Mouse (Mus musculus) ovary, postnatal 36 days (tissue): Measurements from ENCODE around the gene Tmc7.
A peak's percentile ranks its signal among the peaks of the same experiment; 100 is the strongest.

ENCODE experiments used
- DNase-seq: peaks from one replicate; pipeline ENCODE4 v3.0.0; 2022; ENCODE audit warnings: low spot score, mixed read lengths

The Tmc7 gene

GRCm38 (mm10) chr7:118584257-118584907, at the start of gene Tmc7:
Gene Tmc7, minus strand, starts transcription at chr7:118584736.
- peak; percentile 53 for DNase-seq

- DNase-seq = no peak
Observed at GRCm38 (mm10) chr7:118633951-118634350, 49.4 kb upstream of the Tmc7 start.

DNA sequence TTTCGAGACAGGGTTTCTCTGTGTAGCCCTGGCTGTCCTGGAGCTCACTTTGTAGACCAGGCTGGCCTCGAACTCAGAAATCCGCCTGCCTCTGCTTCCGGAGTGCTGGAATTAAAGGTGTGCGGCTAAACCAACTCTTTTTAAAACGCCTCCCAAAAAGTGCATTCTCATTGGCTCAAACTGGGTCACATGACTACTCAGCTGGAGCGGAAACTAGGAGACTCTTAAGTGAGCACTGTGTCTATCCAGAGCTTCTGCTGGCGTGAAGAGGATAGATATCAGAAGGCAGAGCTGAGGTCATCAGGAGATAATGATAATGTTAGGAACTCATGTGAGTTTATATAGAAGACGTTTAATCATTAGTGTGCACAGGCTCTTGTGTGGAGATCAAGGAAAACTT, 48.6 kb upstream of the Tmc7 start:
- DNase-seq = no peak

GRCm38 (mm10) chr7:118627550-118628298, 43.2 kb upstream of the Tmc7 start:
- DNase-seq = no peak

DNA sequence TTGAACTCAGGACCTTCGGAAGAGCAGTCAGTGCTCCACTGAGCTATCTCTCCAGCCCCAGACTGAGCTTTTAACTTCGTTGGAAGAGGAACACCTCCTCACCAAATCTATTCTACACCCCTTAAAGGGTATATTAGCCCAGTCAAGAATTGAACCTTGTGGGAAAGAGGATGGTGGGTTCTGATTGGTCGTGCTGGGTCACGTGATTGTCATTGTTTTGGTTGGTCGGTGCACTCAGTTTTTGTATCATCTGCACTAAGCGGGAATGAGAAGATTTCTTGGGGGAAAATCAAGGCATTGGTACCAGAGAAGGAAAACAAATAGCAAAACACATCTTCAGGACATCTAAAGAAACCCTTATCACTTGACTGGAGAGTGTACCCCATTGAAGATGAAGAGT, 36.6 kb upstream of the Tmc7 start:
- no peak for DNase-seq

- DNase-seq = no peak
Observed at GRCm38 (mm10) chr7:118620243-118620906, 35.8 kb upstream of the Tmc7 start.

- no peak for DNase-seq
Observed at GRCm38 (mm10) chr7:118618104-118618503, 33.6 kb upstream of the Tmc7 start.

- no peak for DNase-seq
Observed at GRCm38 (mm10) chr7:118614076-118614475, 29.5 kb upstream of the Tmc7 start.

GRCm38 (mm10) chr7:118611933-118612332, 27.4 kb upstream of the Tmc7 start:
- DNase-seq = no peak

- DNase-seq = no peak
Observed at GRCm38 (mm10) chr7:118611185-118611749, 26.7 kb upstream of the Tmc7 start.

DNA sequence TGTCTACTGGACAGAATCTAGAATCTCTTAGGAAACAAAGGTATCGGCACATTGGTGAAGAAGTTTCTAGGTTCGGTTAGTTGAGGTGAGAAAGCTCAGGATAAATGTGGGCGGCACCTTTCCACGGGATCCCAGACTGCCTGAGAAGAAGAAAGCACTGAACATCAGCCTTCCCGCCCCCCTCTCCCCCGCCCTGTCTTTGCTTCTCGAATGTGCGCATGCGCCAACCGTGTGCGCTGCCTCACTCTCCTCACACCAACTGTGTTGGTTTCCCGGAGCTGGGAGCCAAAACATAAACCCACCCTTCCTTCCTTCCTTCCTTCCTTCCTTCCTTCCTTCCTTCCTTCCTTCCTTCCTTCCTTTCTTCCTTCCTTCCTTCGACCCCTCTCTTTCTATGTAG, 26.2 kb upstream of the Tmc7 start:
- no peak for DNase-seq

DNA sequence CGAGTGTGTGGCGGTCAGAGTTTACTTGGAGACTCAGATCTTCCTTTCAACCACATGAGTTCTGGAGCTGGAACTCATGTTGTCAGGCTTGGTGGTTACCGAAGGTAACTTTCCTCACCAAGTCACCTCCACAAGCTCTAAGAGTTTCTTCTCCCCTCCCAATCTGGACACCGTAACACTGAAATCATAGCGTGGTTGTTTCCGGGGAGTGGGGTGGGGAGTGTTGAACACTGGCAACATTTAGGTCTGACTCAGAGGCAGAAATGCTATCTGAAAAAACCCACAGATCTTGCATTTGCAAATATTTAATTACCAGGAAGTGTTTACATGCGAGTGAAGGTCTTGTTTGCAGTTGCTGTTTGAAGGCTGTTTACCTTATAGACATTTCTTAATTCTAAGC, 25.3 kb upstream of the Tmc7 start:
- no peak for DNase-seq

- DNase-seq = no peak
Observed at GRCm38 (mm10) chr7:118604842-118605241, 20.3 kb upstream of the Tmc7 start.

GRCm38 (mm10) chr7:118599954-118600631, 15.6 kb upstream of the Tmc7 start:
- DNase-seq = no peak

DNA sequence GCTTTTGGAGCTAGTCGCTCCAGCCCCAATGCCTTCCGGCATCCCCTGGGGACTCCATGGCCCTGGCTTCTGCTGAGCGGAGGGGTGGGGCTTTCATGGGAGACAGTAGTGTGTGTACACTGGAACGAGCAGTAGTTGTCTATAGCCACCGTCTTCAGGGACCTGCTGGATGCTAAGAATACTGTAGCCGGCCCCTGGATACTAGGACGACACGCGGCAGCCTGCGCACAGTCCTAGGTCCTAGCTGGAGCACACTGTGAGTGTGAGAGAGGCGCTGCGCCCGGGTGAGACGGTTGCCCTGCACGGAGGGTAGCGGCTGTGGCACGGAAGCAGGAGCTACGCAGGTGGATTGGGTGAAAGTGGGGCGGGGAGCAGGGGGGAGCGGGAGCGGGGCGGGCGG, 12.7 kb upstream of the Tmc7 start, which contains the start of gene Tmc5:
TSS of gene Tmc5 (plus strand) at position 97 of the 400 bp plus-strand sequence.
- DNase-seq = peak; percentile 10

GRCm38 (mm10) chr7:118596271-118596670, 11.7 kb upstream of the Tmc7 start:
- DNase-seq = no peak

DNA sequence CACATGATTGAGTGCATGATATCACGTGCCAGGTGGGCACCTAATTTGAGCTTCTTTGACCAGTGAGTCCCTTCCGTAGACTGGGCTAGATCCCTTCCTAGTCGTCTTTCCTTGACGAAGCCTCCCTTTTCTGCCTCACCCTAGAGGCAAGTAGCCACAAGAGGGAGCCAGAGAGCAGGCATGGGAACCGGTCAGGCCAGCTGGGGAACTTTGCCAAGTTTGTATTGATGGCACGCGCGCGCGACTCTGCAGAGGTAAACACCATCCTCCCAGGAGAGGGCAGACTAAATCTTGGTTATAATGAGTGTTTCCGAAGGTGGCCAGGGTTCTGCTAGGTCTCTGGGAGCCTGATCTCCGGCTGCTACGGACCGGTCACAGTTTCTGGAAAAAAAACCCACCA, 10.7 kb upstream of the Tmc7 start:
- DNase-seq = peak; percentile 86

DNA sequence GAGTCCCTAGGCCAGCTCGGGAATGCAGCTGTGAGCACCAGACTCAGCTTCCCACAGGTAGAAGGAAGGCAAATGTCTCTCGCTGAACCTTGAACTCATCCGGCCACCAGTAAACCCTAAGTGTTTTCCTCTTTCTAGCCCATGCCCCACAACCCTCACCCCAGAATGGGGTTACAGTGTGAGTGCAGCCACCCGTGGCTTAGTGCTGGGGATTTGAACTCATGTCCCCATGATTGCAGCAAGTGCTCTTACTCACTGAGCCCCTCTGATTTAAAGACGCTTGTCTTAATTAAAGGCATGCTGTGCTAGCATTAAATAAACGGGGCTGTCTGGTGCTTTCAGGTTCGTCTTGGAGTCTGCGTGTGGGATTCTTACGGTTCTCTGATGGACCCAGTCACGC, 10.1 kb upstream of the Tmc7 start:
- no peak for DNase-seq

DNA sequence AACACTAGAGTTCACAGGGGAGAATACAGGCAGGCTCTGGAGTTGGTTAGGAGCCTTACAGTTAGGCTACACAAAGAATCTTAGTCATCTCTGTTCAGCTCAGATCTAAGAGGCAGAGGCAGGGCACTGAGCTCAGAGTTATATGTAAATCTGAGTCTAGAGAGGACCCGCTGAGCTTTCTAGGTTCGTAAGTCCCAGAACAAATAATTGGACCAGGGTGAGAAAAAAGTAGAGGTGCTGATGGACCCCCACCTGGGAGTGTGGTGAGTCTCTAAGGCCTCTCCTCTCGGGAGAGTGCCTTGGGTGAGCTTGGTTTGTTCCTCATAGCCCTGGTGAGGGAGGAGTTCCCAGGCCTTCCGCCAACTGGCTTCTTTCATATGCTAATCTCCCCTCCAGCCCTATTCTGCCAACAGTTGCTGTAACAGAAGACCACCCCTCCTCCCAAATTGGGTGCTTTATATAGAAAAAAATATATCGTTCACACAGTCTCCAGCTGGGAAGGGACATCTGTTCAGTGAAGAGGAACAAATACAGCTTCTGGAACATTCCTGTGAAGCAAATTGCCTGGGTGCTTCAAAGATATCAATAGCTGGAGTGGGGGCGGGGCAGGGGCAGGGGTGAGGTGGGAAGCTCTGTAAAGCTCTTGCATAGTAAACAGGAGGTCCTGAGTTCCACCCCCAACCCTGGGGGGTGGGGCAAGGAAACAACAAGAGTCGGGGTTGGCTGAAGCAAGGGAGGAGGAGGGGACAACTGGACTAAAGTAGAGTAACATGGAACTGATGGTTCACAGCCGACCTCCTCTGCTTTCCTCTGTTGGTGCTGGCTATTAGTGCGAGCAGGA, 9.3 kb upstream of the Tmc7 start:
- peak; percentile 12 for DNase-seq

DNA sequence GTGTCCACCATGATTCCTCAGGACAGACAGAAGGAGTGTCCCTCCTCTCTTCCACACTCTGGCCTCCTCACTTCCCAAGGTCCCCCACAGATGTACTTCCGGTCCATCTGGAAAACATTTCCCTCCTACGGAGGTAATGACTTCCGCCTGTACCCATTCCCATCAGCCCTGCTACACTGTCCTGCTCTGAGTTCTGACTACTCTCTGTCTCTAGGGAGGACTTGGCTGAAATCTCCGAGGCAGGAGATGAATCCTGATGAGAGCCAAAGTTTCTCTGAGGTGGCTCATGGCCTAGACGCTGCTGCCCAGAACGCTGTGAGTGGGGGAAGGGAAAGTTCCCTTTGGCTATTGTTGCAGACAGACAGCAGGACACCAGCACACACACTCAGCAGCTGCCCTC, 7.6 kb upstream of the Tmc7 start:
- no peak for DNase-seq

DNA sequence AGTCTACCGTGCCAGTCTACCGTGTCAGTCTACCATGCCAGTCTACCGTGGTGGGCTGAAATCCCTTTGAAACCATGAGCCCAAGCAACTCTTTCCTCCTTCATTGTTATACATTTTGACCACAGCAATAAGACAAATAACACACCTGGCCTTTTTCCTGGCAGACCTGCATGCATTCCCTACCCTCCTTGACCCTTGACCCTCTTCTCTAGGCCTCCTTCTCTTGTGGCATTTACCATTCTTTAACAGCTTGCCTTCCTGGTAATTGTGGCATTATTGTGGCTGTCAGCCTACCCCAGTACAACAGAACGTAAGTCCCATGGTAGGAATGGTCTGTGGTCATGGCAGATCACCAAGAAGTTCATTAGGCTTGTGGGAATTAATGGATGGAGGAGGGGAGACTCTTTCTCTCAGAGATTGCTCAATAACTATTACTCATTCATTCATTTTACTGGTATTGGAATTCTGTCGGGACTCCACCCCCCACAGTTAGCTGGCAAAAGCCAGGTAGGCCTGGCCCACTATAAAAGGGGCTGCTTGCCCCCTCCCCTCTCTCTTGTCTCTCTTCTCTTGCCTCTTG, 6.3 kb upstream of the Tmc7 start:
- DNase-seq = no peak
